Mouse (Mus musculus) limb, embryonic 12.5 days (tissue): ENCODE data around the gene Calr3. TPM values are rescaled to one million over a fixed set of nuclear protein-coding genes. Genes with fewer than 3 reads are reported as not detected.

Source experiments
- ATAC-seq: fragments of 200-750 bp; cut with Nextera tagmentation; 2 replicates; pipeline ENCODE4 v1.8.0; 2017; ENCODE audit warnings: low read depth, moderate TSS enrichment; ENCODE audit not compliant: insufficient number of reproducible peaks, insufficient read depth, low FRiP score, low TSS enrichment
- H3K27ac ChIP-seq: fragments of 300-500 bp; sonication (generic); 2 replicates; pipeline ENCODE4 v1.5.1; 2016; ENCODE audit warnings: mild to moderate bottlenecking, moderate library complexity
- H3K27me3 ChIP-seq: fragments of 300-500 bp; sonication (generic); 2 replicates; pipeline ENCODE4 v1.6.1; 2016; ENCODE audit warnings: mild to moderate bottlenecking, moderate library complexity
- H3K36me3 ChIP-seq: fragments of 300-500 bp; sonication (generic); 2 replicates; pipeline ENCODE4 v1.6.1; 2016; ENCODE audit warnings: mild to moderate bottlenecking, moderate library complexity
- H3K4me1 ChIP-seq: fragments of 300-500 bp; sonication (generic); replicated peaks from 2 replicates; pipeline ENCODE4 v1.6.1; 2016
- H3K4me2 ChIP-seq: fragments of 300-500 bp; sonication (generic); 2 replicates; pipeline ENCODE4 v1.6.1; 2016; ENCODE audit warnings: mild to moderate bottlenecking, moderate library complexity
- H3K4me3 ChIP-seq: fragments of 300-500 bp; sonication (generic); replicated peaks from 2 replicates; pipeline ENCODE4 v1.5.1; 2016; ENCODE audit warnings: mild to moderate bottlenecking
- H3K9ac ChIP-seq: fragments of 300-500 bp; sonication (generic); replicated peaks from 2 replicates; pipeline ENCODE4 v1.6.1; 2016; ENCODE audit warnings: mild to moderate bottlenecking, moderate library complexity
- H3K9me3 ChIP-seq: fragments of 300-500 bp; sonication (generic); 2 replicates; pipeline ENCODE4 v1.6.1; 2016; ENCODE audit warnings: mild to moderate bottlenecking, moderate library complexity
- WGBS: fragments of 180-500 bp; shearing (Covaris S2); methylation state at CpG from one replicate; pipeline ENCODE4 v1.1.7; 2016; 5-methylcytosine and 5-hydroxymethylcytosine counted together
- polyA plus RNA-seq: library from polyadenylated mRNA; unstranded; fragments of >200 nt; fragmentation: Nextera tagmentation; extraction: Ambion mirVana; gene quantifications from 2 replicates; pipeline ENCODE4 v1.2.1, GENCODE M21; 2016

Gene Calr3
- polyA plus RNA-seq, 1 experiment from 2014 or later: 1.6 TPM

DNA sequence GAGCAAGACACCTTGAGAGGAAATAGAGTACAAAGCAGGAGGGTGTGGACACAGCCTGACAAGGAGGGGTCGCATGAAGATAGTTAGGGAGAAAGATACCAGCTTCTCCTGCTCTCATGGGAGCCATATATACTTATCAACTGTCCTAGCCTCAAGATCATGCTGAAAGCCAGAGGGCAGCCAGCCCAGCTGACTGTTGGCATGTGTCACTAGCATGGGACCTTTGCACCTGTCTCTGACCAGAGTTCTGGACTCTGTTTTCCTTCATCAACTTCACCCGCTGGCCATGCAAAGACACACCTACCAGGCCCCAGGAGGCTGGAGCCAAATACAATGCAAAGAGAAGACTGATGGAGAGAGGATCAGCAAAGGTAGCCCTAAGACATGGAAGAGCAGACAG lies 25.6 kb upstream of the Calr3 start:
- H3K36me3 ChIP-seq: peaks cover 93% of the 10 kb centered on the region
- H3K27me3 ChIP-seq: no peaks in the 10 kb centered on the region
- 90% methylated on average over 2 of the region's 2 CpGs for WGBS

DNA sequence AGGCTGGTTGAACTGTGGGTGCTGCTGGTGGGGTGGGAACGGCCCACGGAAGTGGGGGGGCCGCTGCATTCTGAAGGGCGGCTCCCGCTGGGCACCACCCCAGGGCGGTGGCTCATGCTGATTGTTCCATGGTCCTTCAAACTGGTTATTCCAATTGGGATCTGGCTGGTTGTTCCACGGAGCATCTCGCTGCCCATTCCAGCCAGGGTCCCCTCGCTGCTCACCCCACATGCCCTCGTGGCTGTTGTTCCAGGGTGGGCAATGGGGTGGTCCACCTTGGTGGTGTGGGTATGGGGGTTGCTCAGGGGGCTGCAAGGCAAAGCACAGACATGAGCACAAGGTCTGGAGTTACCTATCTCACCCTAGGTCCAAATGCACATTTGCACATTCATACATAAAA lies 20.5 kb upstream of the Calr3 start:
- H3K4me3 ChIP-seq: no peak overlapping the region
- 97% methylated on average over 10 of the region's 10 CpGs for WGBS
- no peak overlapping the region for H3K4me2 ChIP-seq
- H3K27me3 ChIP-seq: no peaks in the 10 kb centered on the region
- no peak overlapping the region for H3K27ac ChIP-seq
- H3K9ac ChIP-seq: no peak overlapping the region
- H3K36me3 ChIP-seq: peaks cover 100% of the 10 kb centered on the region
- ATAC-seq: no peak
- H3K4me1 ChIP-seq: no peaks in the 10 kb centered on the region
- H3K9me3 ChIP-seq: no peaks in the 10 kb centered on the region

More for the DNA sequence above, 25.6 kb upstream of the Calr3 start:
- no peak overlapping the region for H3K4me3 ChIP-seq
- no peak overlapping the region for H3K9ac ChIP-seq
- no peaks in the 10 kb centered on the region for H3K9me3 ChIP-seq
- H3K4me2 ChIP-seq: no peak overlapping the region
- no peak overlapping the region for H3K27ac ChIP-seq
- peaks cover 7% of the 10 kb centered on the region for H3K4me1 ChIP-seq
- ATAC-seq: no peak

DNA sequence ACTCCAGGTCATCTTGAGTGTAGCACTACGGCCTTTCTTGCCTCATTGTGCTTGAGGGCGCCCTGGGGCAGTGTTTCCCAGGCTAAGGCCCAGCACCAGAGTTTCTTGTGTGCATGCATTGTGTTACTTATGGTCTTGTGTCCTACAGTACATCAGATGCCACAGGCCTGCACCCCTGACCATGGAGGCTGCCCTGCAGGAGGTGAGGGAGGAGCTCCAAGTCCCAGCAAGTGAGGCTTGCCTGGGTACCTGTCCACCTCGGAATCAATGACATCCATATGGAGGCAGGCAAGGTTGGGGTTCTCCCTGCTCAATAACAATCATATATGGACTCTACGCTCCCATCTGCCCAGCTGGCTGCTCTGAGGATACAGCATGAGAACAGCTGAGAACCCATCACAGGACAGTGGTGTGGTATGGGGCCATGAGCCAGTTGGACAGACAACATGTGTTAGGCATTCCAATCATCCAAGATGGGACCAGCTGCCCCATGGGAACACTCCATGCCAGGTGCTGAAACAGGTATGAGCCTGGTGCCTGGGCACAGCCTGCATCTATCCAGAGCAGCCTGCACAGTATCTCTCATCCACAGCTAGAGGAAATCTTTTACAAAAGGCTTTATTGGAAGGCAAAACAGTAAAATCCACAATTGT lies 16.3 kb upstream of the Calr3 start:
- H3K4me2 ChIP-seq: no peak overlapping the region
- 95% methylated on average over 4 of the region's 4 CpGs for WGBS

DNA sequence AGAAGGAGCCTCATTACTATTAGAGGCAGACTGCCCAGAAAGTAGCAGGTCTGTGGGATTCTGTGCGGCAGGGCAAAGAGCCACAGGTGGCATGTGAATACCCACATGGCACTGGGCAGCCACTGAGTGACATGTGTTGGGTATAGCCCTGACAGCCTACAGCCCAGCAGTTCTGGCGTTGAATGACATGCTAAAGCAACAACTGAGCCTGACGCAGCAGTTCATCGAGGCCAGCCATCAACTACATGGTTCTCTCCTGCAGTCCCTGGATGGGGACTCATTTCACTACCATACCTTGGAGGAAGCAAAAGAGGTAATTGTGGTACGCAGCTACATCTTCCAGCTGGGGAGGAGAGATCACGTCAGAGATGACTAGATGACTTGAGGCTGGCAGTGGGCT lies 14.8 kb upstream of the Calr3 start:
- no peaks in the 10 kb centered on the region for H3K27me3 ChIP-seq
- WGBS: 86% methylated on average over 6 of the region's 6 CpGs
- H3K4me2 ChIP-seq: no peak overlapping the region
- H3K4me3 ChIP-seq: no peak overlapping the region
- H3K4me1 ChIP-seq: no peaks in the 10 kb centered on the region
- H3K9me3 ChIP-seq: peaks cover 6% of the 10 kb centered on the region; the same call in 1 of the 2 replicates
- H3K9ac ChIP-seq: no peak overlapping the region
- peaks cover 82% of the 10 kb centered on the region for H3K36me3 ChIP-seq
- ATAC-seq: no peak
- H3K27ac ChIP-seq: no peak overlapping the region

More for the DNA sequence above, 16.3 kb upstream of the Calr3 start:
- Histone ChIP-seq H3K4me3 (no peak overlapping the region), H3K27ac (no peak overlapping the region), H3K9ac (no peak overlapping the region), H3K36me3 (peaks cover 84% of the 10 kb centered on the region), H3K27me3 (no peaks in the 10 kb centered on the region), H3K4me1 (no peaks in the 10 kb centered on the region), H3K9me3 (no peaks in the 10 kb centered on the region)
- ATAC-seq: no peak

DNA sequence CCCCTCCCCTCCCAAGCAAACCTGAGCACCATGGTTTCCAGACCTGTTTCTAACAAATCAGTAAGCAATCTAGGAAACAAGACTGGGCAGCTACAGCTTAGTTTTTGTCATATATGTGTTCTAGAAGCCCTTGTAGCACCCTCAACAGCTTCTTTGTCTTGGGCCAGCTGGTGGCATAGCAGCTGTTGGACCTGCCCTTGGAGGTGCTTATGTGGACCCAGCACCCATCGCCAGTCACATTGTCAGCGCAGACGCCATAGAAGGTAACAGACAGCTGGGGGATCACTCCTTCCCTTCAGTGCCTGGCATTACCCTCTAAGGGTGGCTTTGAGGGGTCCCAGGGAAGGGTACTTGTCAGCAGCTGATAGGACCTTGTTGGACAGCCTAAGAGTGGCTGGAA lies 14.1 kb upstream of the Calr3 start:
- ATAC-seq: no peak
- H3K4me2 ChIP-seq: no peak overlapping the region
- no peak overlapping the region for H3K27ac ChIP-seq
- no peaks in the 10 kb centered on the region for H3K27me3 ChIP-seq
- WGBS: 94% methylated on average over 3 of the region's 3 CpGs
- peaks cover 8% of the 10 kb centered on the region; the same call in 1 of the 2 replicates for H3K9me3 ChIP-seq
- no peak overlapping the region for H3K4me3 ChIP-seq
- H3K9ac ChIP-seq: no peak overlapping the region
- H3K36me3 ChIP-seq: peaks cover 82% of the 10 kb centered on the region
- H3K4me1 ChIP-seq: no peaks in the 10 kb centered on the region

DNA sequence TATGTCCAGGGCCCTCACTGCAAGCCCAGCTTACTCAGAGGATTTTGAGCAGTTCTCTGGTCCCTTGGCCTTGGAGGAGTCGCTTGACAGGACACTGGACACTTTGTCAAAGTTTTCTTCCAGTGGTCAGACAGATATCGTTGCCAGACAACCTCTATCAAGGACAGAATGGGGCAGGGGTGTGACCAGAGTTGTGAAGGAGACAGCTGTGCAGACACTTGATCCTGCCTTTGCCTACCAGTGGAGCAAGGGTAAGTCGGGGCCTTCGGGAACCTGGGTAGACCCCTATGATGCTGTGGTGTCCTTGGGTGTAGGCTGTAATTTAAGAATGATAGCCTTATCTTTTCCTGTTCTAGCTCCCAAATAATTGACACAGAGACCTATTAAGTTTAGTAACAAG lies 11.6 kb upstream of the Calr3 start:
- Histone ChIP-seq H3K9ac (no peak overlapping the region), H3K4me1 (no peaks in the 10 kb centered on the region), H3K9me3 (peaks cover 8% of the 10 kb centered on the region; the same call in 1 of the 2 replicates), H3K4me2 (no peak overlapping the region), H3K27me3 (no peaks in the 10 kb centered on the region), H3K27ac (no peak overlapping the region), H3K4me3 (no peak overlapping the region), H3K36me3 (peaks cover 79% of the 10 kb centered on the region)
- WGBS: 91% methylated on average over 4 of the region's 4 CpGs
- ATAC-seq: 0 out of 2 replicates have a peak, but pooled peaks have one; percentile 28

DNA sequence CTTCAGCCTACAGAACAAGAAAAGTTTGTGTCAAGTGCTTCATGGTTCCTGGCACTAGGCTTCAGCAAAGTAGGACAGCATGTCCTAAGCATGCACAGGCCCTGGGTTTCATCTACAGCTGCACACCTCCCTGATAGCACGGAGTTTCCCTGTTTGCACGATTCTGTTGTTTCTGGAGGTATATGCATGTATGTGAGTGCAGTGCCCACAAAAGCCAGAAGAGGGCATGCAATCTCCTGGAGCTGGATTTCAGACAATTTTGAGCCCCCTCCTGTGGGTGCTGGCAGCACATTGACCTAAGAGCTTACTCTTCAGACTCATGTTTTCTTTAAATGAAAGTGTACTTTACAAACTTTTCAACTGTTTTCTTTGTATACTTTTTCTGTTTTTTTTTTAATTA lies 10.2 kb upstream of the Calr3 start:
- H3K9me3 ChIP-seq: peaks cover 8% of the 10 kb centered on the region; the same call in 1 of the 2 replicates
- 97% methylated on average over 2 of the region's 2 CpGs for WGBS
- H3K4me2 ChIP-seq: no peak overlapping the region
- H3K27ac ChIP-seq: no peak overlapping the region
- H3K4me1 ChIP-seq: no peaks in the 10 kb centered on the region
- no peak for ATAC-seq
- H3K36me3 ChIP-seq: peaks cover 79% of the 10 kb centered on the region
- no peak overlapping the region for H3K9ac ChIP-seq
- no peak overlapping the region for H3K4me3 ChIP-seq
- H3K27me3 ChIP-seq: no peaks in the 10 kb centered on the region

DNA sequence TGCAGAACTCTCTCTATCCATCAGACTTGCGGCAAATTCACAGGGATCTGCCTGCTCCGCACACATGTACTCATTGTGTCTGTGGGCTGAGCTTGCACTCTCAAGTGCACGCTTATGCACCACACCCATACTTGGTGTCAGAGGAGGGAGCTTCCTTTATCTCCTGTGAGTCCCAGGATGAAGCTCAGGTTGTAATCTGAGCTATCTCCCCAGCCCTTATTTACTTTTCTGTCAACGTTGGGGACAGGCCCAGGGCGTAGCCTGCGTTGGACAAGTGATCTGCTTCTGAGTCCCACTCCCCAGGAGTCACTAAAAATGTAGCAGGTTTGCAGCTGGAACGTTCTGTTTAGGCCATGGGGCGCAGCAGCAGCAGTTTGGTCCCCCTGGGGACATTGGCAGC lies 7.8 kb upstream of the Calr3 start:
- Histone ChIP-seq H3K9me3 (peaks cover 8% of the 10 kb centered on the region; the same call in 1 of the 2 replicates), H3K4me3 (no peak overlapping the region), H3K4me1 (no peaks in the 10 kb centered on the region), H3K27ac (no peak overlapping the region), H3K36me3 (peaks cover 79% of the 10 kb centered on the region), H3K27me3 (no peaks in the 10 kb centered on the region), H3K4me2 (no peak overlapping the region), H3K9ac (no peak overlapping the region)
- no peak for ATAC-seq
- WGBS: 85% methylated on average over 8 of the region's 8 CpGs

DNA sequence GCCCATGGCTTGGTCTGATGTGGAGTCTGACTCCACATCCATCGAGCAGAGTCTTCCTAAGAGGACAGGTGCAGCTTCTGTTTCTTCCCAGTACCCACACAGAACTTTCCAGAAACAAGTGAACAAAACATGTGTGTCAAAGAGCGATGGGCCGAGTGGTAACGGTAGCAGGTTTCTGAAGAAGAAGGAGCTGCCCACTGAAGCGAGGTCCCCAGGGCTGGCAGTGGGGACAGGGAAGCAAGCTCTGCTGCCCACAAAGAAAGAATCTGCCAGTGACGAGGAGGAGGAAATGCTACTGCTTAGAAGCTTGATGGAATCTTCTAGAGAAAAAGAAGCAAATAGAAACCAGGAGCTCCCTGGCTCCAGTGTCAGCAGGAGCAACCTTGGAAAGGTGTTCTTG lies 1.4 kb upstream of the Calr3 start:
- Histone ChIP-seq H3K4me1 (peaks cover 5% of the 10 kb centered on the region), H3K4me3 (no peak overlapping the region), H3K27ac (no peak overlapping the region), H3K36me3 (peaks cover 26% of the 10 kb centered on the region), H3K9me3 (no peaks in the 10 kb centered on the region), H3K9ac (no peak overlapping the region), H3K27me3 (no peaks in the 10 kb centered on the region), H3K4me2 (no peak overlapping the region)
- no peak for ATAC-seq
- WGBS: 92% methylated on average over 6 of the region's 6 CpGs

DNA sequence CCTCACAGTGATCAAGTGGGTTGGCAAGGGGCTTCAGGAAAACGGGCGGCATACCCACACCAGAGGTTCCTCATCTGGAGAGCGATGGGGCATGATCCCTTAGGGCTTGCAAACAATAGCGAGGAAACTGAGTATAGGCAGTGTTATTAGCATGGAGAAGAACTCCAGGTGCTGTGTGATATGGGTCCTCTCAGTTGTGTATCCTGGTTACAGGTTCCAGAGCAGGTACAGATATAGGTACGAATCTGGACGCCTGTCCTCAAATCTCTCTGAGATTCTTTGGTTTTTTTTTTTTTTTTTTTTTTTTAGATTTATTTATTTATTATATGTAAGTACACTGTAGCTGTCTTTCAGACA lies 302 bp upstream of the Calr3 start:
- no peaks in the 10 kb centered on the region for H3K9me3 ChIP-seq
- H3K27ac ChIP-seq: peak overlapping the region; percentile 41; the same call in 1 of the 2 replicates
- H3K9ac ChIP-seq: peak overlapping the region; percentile 68
- ATAC-seq: no peak; the same call in 1 of the 2 replicates
- no peaks in the 10 kb centered on the region for H3K27me3 ChIP-seq
- H3K4me3 ChIP-seq: peak overlapping the region; percentile 46
- peak overlapping the region; percentile 65 for H3K4me2 ChIP-seq
- whole genome bisulfite sequencing: 37% methylated on average over 6 of the region's 6 CpGs
- H3K36me3 ChIP-seq: peaks cover 15% of the 10 kb centered on the region
- H3K4me1 ChIP-seq: peaks cover 5% of the 10 kb centered on the region

DNA sequence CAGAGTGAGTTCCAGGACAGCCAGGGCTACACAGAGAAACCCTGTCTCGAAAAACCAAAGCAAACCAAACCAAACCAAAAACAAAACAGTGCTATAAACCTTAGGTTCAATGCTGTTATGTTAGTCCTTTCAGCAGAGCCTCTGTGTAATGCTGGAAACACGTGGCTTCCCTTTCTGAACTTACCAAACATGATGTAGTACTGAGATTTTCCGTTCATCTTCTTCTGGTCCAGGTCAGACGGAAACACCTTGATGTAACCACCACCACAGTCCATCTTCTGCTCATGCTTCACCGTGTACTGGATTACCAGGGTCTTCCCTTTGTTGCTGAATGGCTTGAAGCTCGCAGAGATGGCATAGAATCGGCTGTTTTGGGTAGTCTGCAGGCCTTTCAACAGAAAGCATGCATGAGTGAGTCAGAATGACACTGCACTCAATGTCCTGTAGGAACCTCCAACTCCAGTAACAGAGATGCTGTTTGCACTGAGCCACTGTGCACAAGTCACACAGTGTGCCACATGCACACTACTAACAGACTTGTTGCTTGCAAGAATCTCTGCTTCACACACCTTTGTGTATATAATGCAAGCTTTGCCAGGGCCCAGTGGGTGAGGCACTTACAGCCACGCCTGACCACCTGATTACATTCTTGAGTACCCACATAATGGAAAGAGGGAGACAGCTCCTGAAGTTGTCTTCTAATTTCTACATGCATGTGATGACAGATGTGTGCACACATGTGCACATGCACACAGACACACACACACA lies 5.2 kb downstream of the Calr3 start:
- 72% methylated on average over 8 of the region's 8 CpGs for WGBS
- Histone ChIP-seq H3K9ac (no peak overlapping the region), H3K27ac (no peak overlapping the region), H3K36me3 (no peaks in the 10 kb centered on the region), H3K4me1 (peaks cover 4% of the 10 kb centered on the region), H3K4me2 (no peak overlapping the region), H3K27me3 (no peaks in the 10 kb centered on the region), H3K9me3 (no peaks in the 10 kb centered on the region), H3K4me3 (no peak overlapping the region)
- no peak for ATAC-seq
